Mouse (Mus musculus): ENCODE results near the gene Ghrh. TPM values are rescaled to one million over a fixed set of nuclear protein-coding genes. Genes with fewer than 3 reads are reported as not detected.

Ghrh gene
- not detected for polyA plus RNA-seq (2014; fragmentation: Illumina TruSeq; extraction: RNeasy Lipid Tissue Mini Kit (QIAGEN cat#74804); ENCODE audit: low read depth, low replicate concordance)

DNA sequence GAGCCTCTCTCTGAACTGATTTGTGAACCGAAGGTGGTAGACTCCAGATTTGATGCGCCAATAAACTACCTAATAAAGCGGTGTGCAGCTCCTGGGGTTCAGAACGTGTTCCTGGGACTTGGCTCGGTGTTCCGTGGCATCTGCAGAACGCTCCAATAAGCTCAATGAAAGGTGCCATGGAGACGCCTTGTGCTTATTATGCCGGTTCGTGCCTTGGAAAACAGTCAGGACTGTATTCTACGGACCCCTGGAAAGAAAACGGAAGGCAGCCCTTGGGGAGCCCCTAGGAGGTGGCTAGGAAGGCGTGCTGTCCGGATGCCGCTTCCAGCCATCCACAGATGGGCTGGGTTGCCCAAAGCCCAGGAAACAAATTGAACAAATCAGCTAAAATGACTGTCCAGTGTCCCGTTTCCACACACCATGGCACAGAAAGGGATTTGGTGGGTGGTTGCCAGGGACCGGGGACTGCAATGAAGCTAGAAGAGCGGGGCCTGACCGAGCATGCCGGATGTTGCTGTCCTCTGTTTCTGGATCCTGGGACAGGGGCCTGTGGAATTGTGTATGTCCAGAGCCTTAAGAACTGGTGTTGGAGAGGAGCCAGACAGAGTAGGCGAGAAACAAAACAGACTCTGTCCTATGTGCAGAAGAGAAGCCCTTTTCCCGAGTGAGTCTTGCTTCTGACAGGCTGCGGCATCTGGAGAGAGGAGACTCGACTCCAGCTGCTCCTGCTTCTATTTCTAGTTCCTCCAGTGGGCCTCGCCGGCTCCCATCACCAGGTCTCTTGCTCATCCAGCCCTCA is at the start of gene Ghrh:
TSS of gene Ghrh (minus strand) at position 146 of the 799 bp plus-strand sequence.

GRCm38 (mm10) chr2:157367184-157367893 is 20.0 kb upstream of the Ghrh start, which contains the start of gene Manbal:
TSS of gene Manbal (plus strand) at chr2:157367594.

Other genes starting within 250 kb of the Ghrh start
- gene Samhd1, start 212.2 kb downstream of the Ghrh start, polyA plus RNA-seq (2014; fragmentation: Illumina TruSeq; extraction: RNeasy Lipid Tissue Mini Kit (QIAGEN cat#74804); ENCODE audit: low read depth, low replicate concordance): 47.1 TPM
- gene Rbl1, start 143.0 kb downstream of the Ghrh start, polyA plus RNA-seq (2014; fragmentation: Illumina TruSeq; extraction: RNeasy Lipid Tissue Mini Kit (QIAGEN cat#74804); ENCODE audit: low read depth, low replicate concordance): 7.3 TPM
- gene Rpn2, start 68.5 kb downstream of the Ghrh start, polyA plus RNA-seq (2014; fragmentation: Illumina TruSeq; extraction: RNeasy Lipid Tissue Mini Kit (QIAGEN cat#74804); ENCODE audit: low read depth, low replicate concordance): 352 TPM
- 1.6 TPM for gene Mroh8, start 68.0 kb downstream of the Ghrh start, polyA plus RNA-seq (2014; fragmentation: Illumina TruSeq; extraction: RNeasy Lipid Tissue Mini Kit (QIAGEN cat#74804); ENCODE audit: low read depth, low replicate concordance)
- gene Manbal, start 20.1 kb upstream of the Ghrh start, polyA plus RNA-seq (2014; fragmentation: Illumina TruSeq; extraction: RNeasy Lipid Tissue Mini Kit (QIAGEN cat#74804); ENCODE audit: low read depth, low replicate concordance): 51.1 TPM
- gene Src, start 70.9 kb upstream of the Ghrh start, polyA plus RNA-seq (2014; fragmentation: Illumina TruSeq; extraction: RNeasy Lipid Tissue Mini Kit (QIAGEN cat#74804); ENCODE audit: low read depth, low replicate concordance): 23.5 TPM
- 1,213 TPM for gene Nnat, start 212.6 kb upstream of the Ghrh start, polyA plus RNA-seq (2014; fragmentation: Illumina TruSeq; extraction: RNeasy Lipid Tissue Mini Kit (QIAGEN cat#74804); ENCODE audit: low read depth, low replicate concordance)
- 80.5 TPM for gene Blcap, start 223.8 kb upstream of the Ghrh start, polyA plus RNA-seq (2014; fragmentation: Illumina TruSeq; extraction: RNeasy Lipid Tissue Mini Kit (QIAGEN cat#74804); ENCODE audit: low read depth, low replicate concordance)

Measured in adipose tissue, adult 10 weeks (tissue).